Mouse (Mus musculus): ENCODE results near the gene Tollip. TPM values are rescaled to one million over a fixed set of nuclear protein-coding genes. Genes with fewer than 3 reads are reported as not detected.

Gene Tollip
- polyA plus RNA-seq, 1 experiment from 2014 or later: 54.5 TPM

GRCm38 (mm10) chr7:141948906-141949798 lies 30.8 kb upstream of the Tollip start, which contains the start of gene Brsk2:
Brsk2 (plus strand) TSS chr7:141949751.
- no peaks in the 10 kb centered on the region for H3K4me1 ChIP-seq (ENCODE audit: insufficient read depth)
- ATAC-seq (ENCODE audit: insufficient read depth) (peak; percentile 97), DNase-seq (peak; percentile 96)
- peak within 1 kb of the TSS; percentile 38 for H3K4me3 ChIP-seq (ENCODE audit: low read depth, low read length)
- H3K36me3 ChIP-seq (ENCODE audit: insufficient read depth): no peaks in the 10 kb centered on the region
- WGBS: 3% methylated on average over 55 of the region's 55 CpGs
- no peaks in the 10 kb centered on the region for H3K9me3 ChIP-seq (ENCODE audit: low read depth, low read length)
- H3K27me3 ChIP-seq (ENCODE audit: insufficient read depth, low read length): peaks cover 68% of the 10 kb centered on the region
- H3K27ac ChIP-seq (ENCODE audit: low read depth): no peak within 1 kb of the TSS
- H3K9ac ChIP-seq: peak within 1 kb of the TSS; percentile 42
- H3K4me2 ChIP-seq: peak within 1 kb of the TSS; percentile 88
- TF ChIP-seq CTCF (IDR thresholded peaks at IDR 0.05; ENCODE audit: low read depth): no peak

GRCm38 (mm10) chr7:141948045-141948444 lies 29.7 kb upstream of the Tollip start:
- H3K27ac ChIP-seq (ENCODE audit: low read depth): no peak overlapping the region
- H3K9ac ChIP-seq: no peak overlapping the region
- H3K4me2 ChIP-seq: no peak overlapping the region
- DNase-seq (no peak), ATAC-seq (ENCODE audit: insufficient read depth) (no peak)
- H3K4me3 ChIP-seq (ENCODE audit: low read depth, low read length): no peak overlapping the region
- H3K27me3 ChIP-seq (ENCODE audit: insufficient read depth, low read length): peaks cover 68% of the 10 kb centered on the region
- 62% methylated on average over 1 of the region's 1 CpGs for WGBS
- H3K9me3 ChIP-seq (ENCODE audit: low read depth, low read length): no peaks in the 10 kb centered on the region
- H3K4me1 ChIP-seq (ENCODE audit: insufficient read depth): no peaks in the 10 kb centered on the region
- H3K36me3 ChIP-seq (ENCODE audit: insufficient read depth): no peaks in the 10 kb centered on the region
- peak; percentile 42 for TF ChIP-seq CTCF (IDR thresholded peaks at IDR 0.05; ENCODE audit: low read depth)

- peaks cover 66% of the 10 kb centered on the region for H3K27me3 ChIP-seq (ENCODE audit: insufficient read depth, low read length)
- no peak for DNase-seq
- no peak for TF ChIP-seq CTCF (IDR thresholded peaks at IDR 0.05; ENCODE audit: low read depth)
- no peak overlapping the region for H3K4me2 ChIP-seq
- H3K36me3 ChIP-seq (ENCODE audit: insufficient read depth): no peaks in the 10 kb centered on the region
- H3K9ac ChIP-seq: no peak overlapping the region
- no peaks in the 10 kb centered on the region for H3K4me1 ChIP-seq (ENCODE audit: insufficient read depth)
- H3K27ac ChIP-seq (ENCODE audit: low read depth): no peak overlapping the region
- H3K4me3 ChIP-seq (ENCODE audit: low read depth, low read length): no peak overlapping the region
- ATAC-seq (ENCODE audit: insufficient read depth): no peak
- no peaks in the 10 kb centered on the region for H3K9me3 ChIP-seq (ENCODE audit: low read depth, low read length)
Measured at GRCm38 (mm10) chr7:141947512-141947911, 29.2 kb upstream of the Tollip start.

GRCm38 (mm10) chr7:141945927-141946326 lies 27.6 kb upstream of the Tollip start:
- Histone ChIP-seq H3K27ac (ENCODE audit: low read depth) (no peak overlapping the region), H3K4me2 (no peak overlapping the region), H3K36me3 (ENCODE audit: insufficient read depth) (no peaks in the 10 kb centered on the region), H3K9ac (no peak overlapping the region), H3K9me3 (ENCODE audit: low read depth, low read length) (no peaks in the 10 kb centered on the region), H3K4me3 (ENCODE audit: low read depth, low read length) (no peak overlapping the region), H3K27me3 (ENCODE audit: insufficient read depth, low read length) (peaks cover 51% of the 10 kb centered on the region), H3K4me1 (ENCODE audit: insufficient read depth) (no peaks in the 10 kb centered on the region)
- WGBS: 22% methylated on average over 7 of the region's 7 CpGs
- DNase-seq (peak; percentile 33), ATAC-seq (ENCODE audit: insufficient read depth) (no peak)
- peak; percentile 19; the same call in 1 of the 2 replicates for TF ChIP-seq CTCF (IDR thresholded peaks at IDR 0.05; ENCODE audit: low read depth)

- Histone ChIP-seq H3K9ac (no peak overlapping the region), H3K4me1 (ENCODE audit: insufficient read depth) (no peaks in the 10 kb centered on the region), H3K27ac (ENCODE audit: low read depth) (no peak overlapping the region), H3K4me2 (no peak overlapping the region), H3K36me3 (ENCODE audit: insufficient read depth) (no peaks in the 10 kb centered on the region), H3K9me3 (ENCODE audit: low read depth, low read length) (no peaks in the 10 kb centered on the region), H3K27me3 (ENCODE audit: insufficient read depth, low read length) (peaks cover 30% of the 10 kb centered on the region), H3K4me3 (ENCODE audit: low read depth, low read length) (no peak overlapping the region)
- ATAC-seq (ENCODE audit: insufficient read depth) (no peak), DNase-seq (no peak)
- WGBS: 66% methylated on average over 5 of the region's 5 CpGs
- TF ChIP-seq CTCF (IDR thresholded peaks at IDR 0.05; ENCODE audit: low read depth): no peak
Measured at GRCm38 (mm10) chr7:141943444-141943843, 25.1 kb upstream of the Tollip start.

- Histone ChIP-seq H3K9me3 (ENCODE audit: low read depth, low read length) (no peaks in the 10 kb centered on the region), H3K36me3 (ENCODE audit: insufficient read depth) (no peaks in the 10 kb centered on the region), H3K27ac (ENCODE audit: low read depth) (no peak overlapping the region), H3K9ac (no peak overlapping the region), H3K4me1 (ENCODE audit: insufficient read depth) (no peaks in the 10 kb centered on the region), H3K4me3 (ENCODE audit: low read depth, low read length) (no peak overlapping the region), H3K4me2 (no peak overlapping the region), H3K27me3 (ENCODE audit: insufficient read depth, low read length) (no peaks in the 10 kb centered on the region)
- ATAC-seq (ENCODE audit: insufficient read depth) (no peak), DNase-seq (no peak)
- no peak for TF ChIP-seq CTCF (IDR thresholded peaks at IDR 0.05; ENCODE audit: low read depth)
- WGBS: 87% methylated on average over 6 of the region's 6 CpGs
Measured at GRCm38 (mm10) chr7:141934951-141935350, 16.6 kb upstream of the Tollip start.

- no peaks in the 10 kb centered on the region for H3K27me3 ChIP-seq (ENCODE audit: insufficient read depth, low read length)
- H3K4me1 ChIP-seq (ENCODE audit: insufficient read depth): no peaks in the 10 kb centered on the region
- H3K36me3 ChIP-seq (ENCODE audit: insufficient read depth): no peaks in the 10 kb centered on the region
- no peaks in the 10 kb centered on the region for H3K9me3 ChIP-seq (ENCODE audit: low read depth, low read length)
- no peak overlapping the region for H3K27ac ChIP-seq (ENCODE audit: low read depth)
- no peak overlapping the region for H3K4me3 ChIP-seq (ENCODE audit: low read depth, low read length)
- ATAC-seq (ENCODE audit: insufficient read depth): no peak
- WGBS: 57% methylated on average over 7 of the region's 7 CpGs
- no peak overlapping the region for H3K4me2 ChIP-seq
- TF ChIP-seq CTCF (IDR thresholded peaks at IDR 0.05; ENCODE audit: low read depth): no peak
- H3K9ac ChIP-seq: no peak overlapping the region
- no peak for DNase-seq
Measured at GRCm38 (mm10) chr7:141934128-141934898, 16.0 kb upstream of the Tollip start.

Data from lung, embryonic 14.5 days (tissue).